Mouse (Mus musculus): ENCODE results near the gene Stum.

GRCm38 (mm10) chr1:180404706-180405105, 78.6 kb downstream of the Stum start:
- TF ChIP-seq CTCF (IDR thresholded peaks at IDR 0.05), result no peak
- no peak for TF ChIP-seq POLR2A (IDR thresholded peaks at IDR 0.05; ENCODE audit: insufficient read depth, low read depth, low read length)
- 0 out of 2 replicates have a peak, but pooled peaks have one; percentile 15 for TF ChIP-seq EP300 (IDR thresholded peaks at IDR 0.05; ENCODE audit: insufficient read depth, low read depth, low read length)

All from heart, adult 2 months (tissue).